Mouse (Mus musculus) heart, embryonic 12.5 days (tissue): Measurements from ENCODE around the gene Myocd. TPM values are rescaled to one million over a fixed set of nuclear protein-coding genes. Genes with fewer than 3 reads are reported as not detected.

ENCODE experiments used
- ATAC-seq: fragments of 200-750 bp; cut with Nextera tagmentation; 2 replicates; pipeline ENCODE4 v1.8.0; 2017; ENCODE audit warnings: moderate TSS enrichment, moderate library complexity; ENCODE audit not compliant: insufficient number of reproducible peaks, low FRiP score
- H3K27ac ChIP-seq: fragments of 300-500 bp; sonication (generic); 2 replicates; pipeline ENCODE4 v1.5.1; 2016; ENCODE audit warnings: mild to moderate bottlenecking, moderate library complexity; ENCODE audit not compliant: poor library complexity, severe bottlenecking
- H3K27me3 ChIP-seq: fragments of 300-500 bp; sonication (generic); replicated peaks from 2 replicates; pipeline ENCODE4 v1.6.1; 2016; ENCODE audit warnings: mild to moderate bottlenecking, moderate library complexity
- H3K36me3 ChIP-seq: fragments of 300-500 bp; sonication (generic); 2 replicates; pipeline ENCODE4 v1.6.1; 2016; ENCODE audit warnings: mild to moderate bottlenecking, moderate library complexity
- H3K4me1 ChIP-seq: fragments of 300-500 bp; sonication (generic); replicated peaks from 2 replicates; pipeline ENCODE4 v1.6.1; 2016; ENCODE audit warnings: mild to moderate bottlenecking
- H3K4me2 ChIP-seq: fragments of 300-500 bp; sonication (generic); 2 replicates; pipeline ENCODE4 v1.6.1; 2016; ENCODE audit warnings: mild to moderate bottlenecking, moderate library complexity
- H3K4me3 ChIP-seq: fragments of 300-500 bp; sonication (generic); 2 replicates; pipeline ENCODE4 v1.5.1; 2016; ENCODE audit warnings: mild to moderate bottlenecking
- H3K9ac ChIP-seq: fragments of 300-500 bp; sonication (generic); 2 replicates; pipeline ENCODE4 v1.6.1; 2016; ENCODE audit warnings: mild to moderate bottlenecking, moderate library complexity
- H3K9me3 ChIP-seq: fragments of 300-500 bp; sonication (generic); replicated peaks from 2 replicates; pipeline ENCODE4 v1.6.1; 2016; ENCODE audit warnings: mild to moderate bottlenecking, moderate library complexity
- whole genome bisulfite sequencing: fragments of 180-500 bp; shearing (Covaris S2); methylation state at CpG from one replicate; pipeline ENCODE4 v1.1.7; 2016; 5-methylcytosine and 5-hydroxymethylcytosine counted together
- polyA plus RNA-seq: library from polyadenylated mRNA; unstranded; fragments of >200 nt; fragmentation: Nextera tagmentation; extraction: Ambion mirVana; gene quantifications from 2 replicates; pipeline ENCODE4 v1.2.1, GENCODE M21; 2016

Gene Myocd
- polyA plus RNA-seq, 1 experiment from 2014 or later: 72.7 TPM

DNA sequence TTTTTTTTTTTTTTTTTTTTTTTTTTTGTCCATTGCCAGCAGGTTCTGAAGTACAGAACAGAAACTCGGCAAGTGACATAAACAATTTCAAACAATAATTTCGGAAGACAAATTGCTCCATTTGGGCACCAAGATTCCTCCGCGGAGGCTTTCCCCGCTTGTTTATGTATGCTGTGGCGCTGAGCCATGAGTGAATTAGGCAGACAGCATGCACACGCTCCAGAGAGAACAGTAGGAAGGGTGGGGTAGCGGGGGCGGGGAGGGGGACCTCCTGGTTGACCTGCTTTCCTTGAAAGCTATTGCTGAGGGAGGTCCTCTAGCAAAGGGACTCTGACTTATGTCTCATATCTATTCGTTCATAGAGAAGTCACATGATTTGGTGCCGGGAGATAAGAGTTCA lies 13.6 kb downstream of the Myocd start:
- Histone ChIP-seq H3K4me3 (no peak overlapping the region), H3K4me1 (peaks cover 72% of the 10 kb centered on the region), H3K27ac (no peak overlapping the region; the same call in 1 of the 2 replicates), H3K9ac (no peak overlapping the region), H3K36me3 (peaks cover 3% of the 10 kb centered on the region; the same call in 1 of the 2 replicates), H3K27me3 (no peaks in the 10 kb centered on the region), H3K4me2 (0 out of 2 replicates have a peak overlapping the region, but pooled peaks have one; percentile 9), H3K9me3 (no peaks in the 10 kb centered on the region)
- WGBS: 67% methylated on average over 11 of the region's 11 CpGs
- ATAC-seq: no peak

DNA sequence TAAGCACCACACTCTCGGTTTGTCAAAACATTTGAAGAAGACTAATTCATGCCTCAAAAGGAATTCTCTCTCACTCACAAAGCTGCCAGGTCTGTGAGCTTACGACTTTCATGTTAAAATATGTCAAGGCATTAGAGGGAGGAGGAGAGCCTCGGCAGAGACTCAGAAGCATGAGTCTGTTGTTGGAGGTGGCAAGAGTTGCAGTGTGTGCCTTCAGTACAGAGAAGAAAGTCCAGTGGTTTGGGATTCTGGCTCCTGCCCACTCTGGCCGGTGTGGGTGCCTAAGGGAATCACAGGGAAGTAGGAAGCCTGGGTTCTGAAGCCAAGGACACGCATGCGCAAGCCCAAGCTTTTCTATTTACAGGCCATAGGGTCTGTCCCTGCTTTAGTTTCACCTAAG lies 14.2 kb downstream of the Myocd start:
- Histone ChIP-seq H3K27ac (peak overlapping the region; percentile 15; the same call in 1 of the 2 replicates), H3K36me3 (peaks cover 3% of the 10 kb centered on the region), H3K9me3 (no peaks in the 10 kb centered on the region), H3K9ac (peak overlapping the region; percentile 60; the same call in 1 of the 2 replicates), H3K27me3 (no peaks in the 10 kb centered on the region), H3K4me2 (no peak overlapping the region), H3K4me3 (no peak overlapping the region), H3K4me1 (peaks cover 75% of the 10 kb centered on the region)
- WGBS: 57% methylated on average over 6 of the region's 6 CpGs
- no peak for ATAC-seq

DNA sequence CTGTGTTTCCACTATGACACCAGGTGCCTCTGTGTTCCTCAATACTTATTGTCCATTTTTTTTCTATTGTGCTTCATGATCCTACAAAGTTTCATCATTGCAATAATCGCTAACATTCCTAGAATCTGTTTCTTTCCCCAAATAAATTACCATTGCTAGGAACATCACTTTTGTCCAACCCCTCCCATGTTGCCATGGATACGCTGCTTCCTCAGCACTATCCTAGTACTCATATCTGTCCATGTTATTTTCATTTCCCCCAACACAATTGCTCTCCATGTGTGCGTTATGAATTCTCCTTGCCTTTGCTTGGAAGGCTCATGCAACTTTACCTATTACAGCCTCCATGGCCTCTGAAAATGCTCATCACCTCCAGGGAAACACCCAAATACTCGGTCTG lies 19.4 kb downstream of the Myocd start:
- 88% methylated on average over 4 of the region's 4 CpGs for WGBS
- H3K27ac ChIP-seq: no peak overlapping the region
- no peak overlapping the region for H3K4me2 ChIP-seq
- peaks cover 9% of the 10 kb centered on the region; the same call in 1 of the 2 replicates for H3K36me3 ChIP-seq
- peaks cover 73% of the 10 kb centered on the region for H3K4me1 ChIP-seq
- no peak overlapping the region for H3K4me3 ChIP-seq
- no peak overlapping the region for H3K9ac ChIP-seq
- ATAC-seq: no peak
- H3K9me3 ChIP-seq: no peaks in the 10 kb centered on the region
- H3K27me3 ChIP-seq: no peaks in the 10 kb centered on the region

DNA sequence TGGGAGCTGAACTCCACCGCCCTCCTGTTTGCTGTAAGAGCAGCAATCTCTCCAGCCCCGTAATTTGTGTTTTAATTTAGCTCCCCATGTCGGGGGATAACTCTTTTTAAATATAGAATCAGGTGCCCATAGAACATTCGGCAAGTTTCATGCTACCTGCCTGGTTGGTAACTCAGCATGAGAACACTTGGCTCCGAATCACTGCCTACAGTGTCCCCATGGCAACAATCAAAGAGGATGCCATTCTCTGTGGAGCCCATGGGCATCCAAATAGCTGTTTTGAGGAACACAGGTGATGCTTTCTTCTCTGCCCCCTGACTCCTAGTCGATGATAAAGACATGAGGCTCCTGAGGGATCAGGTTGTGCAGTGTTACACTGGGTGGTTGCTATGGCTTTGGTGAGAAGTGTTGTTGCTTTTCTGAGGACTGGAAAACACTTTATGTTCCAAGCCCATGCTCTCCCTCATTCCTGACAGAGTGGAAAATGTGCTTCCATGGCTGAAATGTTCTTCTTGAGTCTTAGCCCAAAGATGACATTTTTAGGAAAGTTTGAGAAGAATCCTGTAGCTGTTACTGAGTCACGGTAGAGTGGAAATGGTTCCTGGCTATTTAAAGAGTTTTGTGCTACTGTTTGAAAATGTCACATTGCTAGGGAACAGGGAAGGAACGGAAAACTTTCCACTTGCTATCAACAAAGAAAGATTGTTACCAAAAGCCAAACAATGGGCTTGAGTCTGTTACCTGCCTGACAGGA lies 23.3 kb downstream of the Myocd start:
- no peaks in the 10 kb centered on the region for H3K9me3 ChIP-seq
- no peak overlapping the region for H3K4me2 ChIP-seq
- peaks cover 62% of the 10 kb centered on the region for H3K4me1 ChIP-seq
- peak overlapping the region; percentile 4; the same call in 1 of the 2 replicates for H3K27ac ChIP-seq
- no peak overlapping the region for H3K4me3 ChIP-seq
- no peaks in the 10 kb centered on the region for H3K27me3 ChIP-seq
- no peak overlapping the region for H3K9ac ChIP-seq
- 63% methylated on average over 8 of the region's 8 CpGs for WGBS
- peaks cover 13% of the 10 kb centered on the region; the same call in 1 of the 2 replicates for H3K36me3 ChIP-seq
- ATAC-seq: no peak

DNA sequence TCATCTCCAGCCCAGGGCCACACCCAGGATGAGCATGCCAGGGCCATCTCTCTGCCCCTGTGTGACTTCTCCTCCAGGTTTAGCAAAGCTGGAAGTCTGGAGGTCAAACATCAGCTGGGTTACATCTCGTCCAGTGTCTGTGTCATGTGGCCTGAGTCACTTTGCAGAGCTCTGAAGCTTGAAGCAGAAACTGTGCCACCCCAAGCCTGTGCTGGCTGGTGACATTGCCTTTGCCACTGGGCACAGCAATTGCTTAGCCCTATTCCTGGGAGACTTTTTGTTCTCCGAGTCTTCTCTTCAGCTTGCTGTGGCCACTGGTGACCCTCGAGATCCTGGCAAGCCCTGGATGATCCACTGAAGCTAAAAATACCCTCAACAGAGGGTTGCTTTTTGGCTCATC lies 26.2 kb downstream of the Myocd start:
- Histone ChIP-seq H3K4me2 (no peak overlapping the region), H3K9me3 (no peaks in the 10 kb centered on the region), H3K9ac (no peak overlapping the region), H3K4me1 (peaks cover 60% of the 10 kb centered on the region), H3K27me3 (no peaks in the 10 kb centered on the region), H3K27ac (peak overlapping the region; percentile 58), H3K4me3 (no peak overlapping the region), H3K36me3 (peaks cover 17% of the 10 kb centered on the region; the same call in 1 of the 2 replicates)
- WGBS: 39% methylated on average over 3 of the region's 3 CpGs
- ATAC-seq: no peak

DNA sequence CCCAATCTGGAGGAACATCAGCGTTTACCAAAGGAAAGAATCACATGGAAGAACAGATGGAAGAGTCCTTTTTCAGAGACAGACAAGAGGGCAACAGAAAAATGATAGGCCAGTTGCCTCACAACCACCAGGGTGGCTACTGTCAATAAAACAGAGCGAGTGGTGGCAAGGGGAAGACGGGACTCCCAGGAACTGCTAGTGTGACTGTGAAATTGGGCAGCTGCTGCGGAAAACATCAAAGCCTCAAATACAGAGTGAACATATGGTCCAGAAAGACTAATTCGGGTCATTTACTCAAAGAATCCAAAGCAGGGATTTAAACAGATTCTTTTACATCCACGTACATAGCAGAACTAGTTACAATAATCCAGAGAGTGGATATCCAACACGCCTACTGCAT lies 29.3 kb downstream of the Myocd start:
- Histone ChIP-seq H3K4me3 (no peak overlapping the region), H3K27ac (no peak overlapping the region), H3K4me1 (peaks cover 59% of the 10 kb centered on the region), H3K36me3 (peaks cover 8% of the 10 kb centered on the region; the same call in 1 of the 2 replicates), H3K4me2 (no peak overlapping the region), H3K9me3 (no peaks in the 10 kb centered on the region), H3K9ac (no peak overlapping the region), H3K27me3 (no peaks in the 10 kb centered on the region)
- ATAC-seq: no peak
- WGBS: 77% methylated on average over 7 of the region's 7 CpGs

DNA sequence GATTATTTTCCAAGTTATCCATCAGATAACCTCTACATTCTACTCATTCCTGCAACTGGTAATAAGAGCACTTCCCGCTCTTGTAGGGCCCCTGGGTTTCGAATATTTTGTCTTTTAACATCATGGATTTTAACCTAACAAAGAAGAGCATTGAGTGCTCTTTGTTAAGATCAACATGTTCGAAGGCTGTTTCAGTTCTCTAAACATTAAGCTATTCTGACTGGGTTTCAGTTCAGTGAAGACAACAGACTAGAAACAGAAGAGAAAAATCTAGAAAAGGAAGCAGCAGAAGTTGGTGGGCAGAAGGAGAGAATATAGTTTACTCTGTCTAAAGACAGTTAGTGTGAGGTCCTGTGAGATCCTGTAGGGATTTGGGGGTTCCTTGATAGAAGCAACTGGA lies 31.9 kb downstream of the Myocd start:
- Histone ChIP-seq H3K27me3 (no peaks in the 10 kb centered on the region), H3K9ac (no peak overlapping the region), H3K4me1 (peaks cover 58% of the 10 kb centered on the region), H3K27ac (peak overlapping the region; percentile 11; the same call in 1 of the 2 replicates), H3K4me2 (no peak overlapping the region), H3K4me3 (no peak overlapping the region), H3K36me3 (peaks cover 12% of the 10 kb centered on the region; the same call in 1 of the 2 replicates), H3K9me3 (no peaks in the 10 kb centered on the region)
- ATAC-seq: no peak
- 75% methylated on average over 3 of the region's 3 CpGs for whole genome bisulfite sequencing

DNA sequence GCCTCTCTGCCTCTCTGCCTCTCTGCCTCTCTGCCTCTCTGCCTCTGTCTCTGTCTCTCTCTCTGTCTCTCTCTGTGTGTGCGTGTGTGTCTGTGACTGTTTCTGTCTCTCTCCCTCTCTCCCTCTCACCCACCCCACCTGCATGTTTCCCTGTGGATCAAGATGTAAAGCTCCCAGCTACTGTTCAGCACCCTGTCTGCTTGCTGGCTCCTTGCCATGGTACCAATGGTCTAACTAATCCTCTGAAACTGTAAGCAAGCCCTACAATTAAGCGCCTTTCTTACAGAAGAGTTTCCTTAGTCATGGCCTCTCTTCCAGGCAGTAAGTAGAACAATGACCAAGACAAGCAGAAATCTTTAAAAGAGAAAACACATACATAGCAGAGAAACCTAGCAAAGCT lies 32.9 kb downstream of the Myocd start:
- no peak for ATAC-seq
- no peaks in the 10 kb centered on the region for H3K9me3 ChIP-seq
- H3K4me1 ChIP-seq: peaks cover 58% of the 10 kb centered on the region
- no peaks in the 10 kb centered on the region for H3K27me3 ChIP-seq
- H3K27ac ChIP-seq: peak overlapping the region; percentile 75
- H3K4me2 ChIP-seq: no peak overlapping the region
- 79% methylated on average over 2 of the region's 2 CpGs for WGBS
- no peak overlapping the region for H3K9ac ChIP-seq
- H3K36me3 ChIP-seq: peaks cover 13% of the 10 kb centered on the region; the same call in 1 of the 2 replicates
- H3K4me3 ChIP-seq: no peak overlapping the region

DNA sequence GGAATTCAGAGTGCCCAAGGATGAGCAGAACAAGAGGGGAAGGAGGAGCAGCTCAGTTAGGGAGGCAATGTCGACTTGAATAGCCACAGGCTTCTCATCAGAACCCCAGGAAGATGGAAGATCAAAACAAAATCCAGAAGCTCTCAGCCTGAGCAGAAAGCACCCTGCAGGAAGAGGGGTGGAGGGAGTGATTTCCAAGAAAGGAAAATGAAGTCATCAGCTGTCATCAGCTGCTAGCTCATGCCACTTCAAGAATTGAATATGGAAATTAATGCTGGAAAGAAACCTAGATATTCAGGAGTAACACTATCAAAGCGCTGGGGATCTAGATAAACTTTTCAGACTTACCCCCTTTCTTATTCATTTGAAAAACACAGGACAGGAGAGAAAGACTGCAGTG lies 34.4 kb downstream of the Myocd start:
- Histone ChIP-seq H3K27me3 (no peaks in the 10 kb centered on the region), H3K4me3 (no peak overlapping the region), H3K36me3 (peaks cover 23% of the 10 kb centered on the region), H3K4me2 (peak overlapping the region; percentile 0; the same call in 1 of the 2 replicates), H3K9me3 (no peaks in the 10 kb centered on the region), H3K9ac (0 out of 2 replicates have a peak overlapping the region, but pooled peaks have one; percentile 21), H3K4me1 (peaks cover 56% of the 10 kb centered on the region), H3K27ac (peak overlapping the region; percentile 75)
- no peak for ATAC-seq
- 22% methylated on average over 2 of the region's 2 CpGs for WGBS

DNA sequence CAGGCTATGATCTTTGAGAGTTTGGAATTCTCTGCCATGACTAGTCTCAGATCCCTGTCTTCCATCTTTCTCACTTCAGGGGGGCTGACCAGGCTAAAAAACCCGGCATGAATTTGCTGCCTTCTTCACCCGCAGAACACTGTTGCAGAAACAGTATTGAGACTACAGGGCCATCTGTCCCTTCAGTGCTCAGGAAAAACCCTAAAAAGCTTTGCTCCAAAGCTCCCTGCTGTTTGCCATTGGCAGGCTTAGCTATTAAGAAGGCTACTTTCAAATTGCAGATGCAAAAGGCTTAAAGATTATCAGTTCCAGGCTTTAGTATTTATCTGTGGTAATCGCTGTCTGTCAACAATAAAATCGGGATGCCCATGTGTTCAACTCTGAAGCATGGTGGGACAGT lies 38.0 kb downstream of the Myocd start:
- Histone ChIP-seq H3K9ac (no peak overlapping the region), H3K4me1 (peaks cover 71% of the 10 kb centered on the region), H3K36me3 (peaks cover 37% of the 10 kb centered on the region), H3K4me2 (no peak overlapping the region), H3K27me3 (no peaks in the 10 kb centered on the region), H3K4me3 (no peak overlapping the region), H3K27ac (0 out of 2 replicates have a peak overlapping the region, but pooled peaks have one; percentile 5), H3K9me3 (no peaks in the 10 kb centered on the region)
- WGBS: 68% methylated on average over 4 of the region's 4 CpGs
- no peak for ATAC-seq

DNA sequence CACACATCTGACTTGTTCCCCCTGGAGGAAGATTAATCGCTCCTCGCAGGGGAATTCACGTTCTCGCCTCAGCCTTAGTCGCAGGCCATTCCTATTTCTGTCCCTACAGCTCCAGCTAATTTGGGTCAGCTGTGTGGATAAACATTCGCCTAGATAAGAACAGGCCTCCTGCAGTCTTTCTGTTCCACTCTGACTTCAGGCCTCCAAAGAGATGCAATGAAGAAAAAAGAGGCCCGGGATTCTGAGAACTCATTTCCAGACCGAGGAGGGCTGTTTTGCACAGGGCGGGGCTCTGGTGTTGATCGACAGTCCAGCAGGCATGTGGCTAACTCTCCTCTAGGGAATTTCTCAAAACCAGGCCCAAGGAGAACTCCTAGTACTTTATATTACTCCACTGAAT lies 43.0 kb downstream of the Myocd start:
- Histone ChIP-seq H3K4me3 (no peak overlapping the region), H3K27ac (peak overlapping the region; percentile 81), H3K4me1 (peaks cover 64% of the 10 kb centered on the region), H3K27me3 (no peaks in the 10 kb centered on the region), H3K4me2 (peak overlapping the region; percentile 17), H3K9ac (no peak overlapping the region), H3K9me3 (no peaks in the 10 kb centered on the region), H3K36me3 (peaks cover 59% of the 10 kb centered on the region)
- 11% methylated on average over 10 of the region's 10 CpGs for WGBS
- ATAC-seq: no peak
